Mouse (Mus musculus) heart, embryonic 11.5 days (tissue): Measurements from ENCODE around the gene Muc13. TPM values are rescaled to one million over a fixed set of nuclear protein-coding genes. Genes with fewer than 3 reads are reported as not detected.
A peak's percentile ranks its signal among the peaks of the same experiment; 100 is the strongest.

Experiments used
- ATAC-seq: fragments of 200-750 bp; cut with Nextera tagmentation; replicated peaks from 2 replicates; pipeline ENCODE4 v1.8.0; 2017; ENCODE audit warnings: moderate library complexity; ENCODE audit not compliant: insufficient number of reproducible peaks, low FRiP score, low TSS enrichment
- H3K27ac ChIP-seq: fragments of 300-500 bp; sonication (generic); 2 replicates; pipeline ENCODE4 v1.5.1; 2014; ENCODE audit warnings: mild to moderate bottlenecking, low read depth, low read length
- H3K27me3 ChIP-seq: fragments of 300-500 bp; sonication (generic); 2 replicates; pipeline ENCODE4 v1.6.1; 2014; ENCODE audit warnings: mild to moderate bottlenecking, low read length, mixed read lengths; ENCODE audit not compliant: control insufficient read depth, insufficient read depth
- H3K36me3 ChIP-seq: fragments of 300-500 bp; sonication (generic); 2 replicates; pipeline ENCODE4 v1.6.1; 2014; ENCODE audit warnings: mild to moderate bottlenecking, low read length, moderate library complexity, mixed read lengths; ENCODE audit not compliant: control insufficient read depth, insufficient read depth
- H3K4me1 ChIP-seq: fragments of 300-500 bp; sonication (generic); 2 replicates; pipeline ENCODE4 v1.6.1; 2014; ENCODE audit warnings: low read length; ENCODE audit not compliant: control insufficient read depth, insufficient read depth
- H3K4me2 ChIP-seq: fragments of 300-500 bp; sonication (generic); 2 replicates; pipeline ENCODE4 v1.6.1; 2014; ENCODE audit warnings: mild to moderate bottlenecking, moderate library complexity
- H3K4me3 ChIP-seq: fragments of 300-500 bp; sonication (generic); 2 replicates; pipeline ENCODE4 v1.5.1; 2014; ENCODE audit warnings: low read depth, low read length
- H3K9ac ChIP-seq: fragments of 300-500 bp; sonication (generic); 2 replicates; pipeline ENCODE4 v1.6.1; 2014; ENCODE audit warnings: mild to moderate bottlenecking, low read depth, low read length, moderate library complexity
- H3K9me3 ChIP-seq: fragments of 300-500 bp; sonication (generic); replicated peaks from 2 replicates; pipeline ENCODE4 v1.6.1; 2016; ENCODE audit warnings: low read length; ENCODE audit not compliant: control insufficient read depth
- WGBS: fragments of 180-500 bp; shearing (Covaris S2); extraction: QIAGEN DNeasy Blood & Tissue Kit; methylation state at CpG from one replicate; pipeline ENCODE4 v1.1.7; 2014; ENCODE audit not compliant: insufficient replicate concordance; 5-methylcytosine and 5-hydroxymethylcytosine counted together
- polyA plus RNA-seq: library from polyadenylated mRNA; unstranded; fragments of >200 nt; fragmentation: Nextera tagmentation; extraction: Ambion mirVana; gene quantifications from 2 replicates; pipeline ENCODE4 v1.2.1, GENCODE M21; 2014

Gene Muc13
- polyA plus RNA-seq, 1 experiment from 2014 or later = 0.39 TPM

DNA sequence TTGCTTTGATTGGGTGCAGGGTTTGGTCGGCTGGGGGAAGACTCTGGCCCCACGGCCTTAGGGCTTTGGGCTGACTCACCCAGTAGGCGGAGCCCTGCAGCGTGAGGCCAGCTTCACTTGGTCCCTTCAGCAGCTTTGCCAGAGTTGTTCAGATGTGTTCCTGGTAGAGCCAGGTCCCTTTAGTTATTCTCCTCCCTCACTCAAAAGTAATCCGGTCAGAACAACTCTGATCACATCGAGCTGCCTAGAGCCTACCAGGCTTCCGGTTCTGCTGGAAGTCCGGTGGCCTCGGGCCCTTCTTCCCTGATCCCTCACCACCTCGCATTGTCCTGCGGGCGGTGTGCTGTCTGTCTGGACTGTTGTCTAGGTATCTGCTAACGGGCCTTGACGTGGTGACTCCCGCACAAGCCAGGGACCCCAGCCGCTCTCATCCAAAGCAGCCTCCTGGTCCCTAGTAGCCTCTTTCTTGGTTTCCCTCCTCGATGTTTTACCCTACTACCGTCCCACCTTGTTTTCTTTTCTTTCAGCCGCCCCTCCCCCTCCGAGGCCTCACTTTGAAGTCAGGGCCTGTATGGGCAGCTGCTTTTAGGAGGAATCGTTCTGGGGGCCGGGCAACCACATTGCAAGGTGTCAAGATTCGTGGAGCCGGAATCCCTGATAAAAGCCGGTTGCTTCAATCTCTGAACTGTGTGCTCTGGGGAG is 40.1 kb downstream of the Muc13 start:
- peak overlapping the region; percentile 42 for H3K4me3 ChIP-seq
- peak; percentile 60; the same call in 1 of the 2 replicates for ATAC-seq
- H3K27me3 ChIP-seq = no peaks in the 10 kb centered on the region; the same call in 1 of the 2 replicates
- H3K4me2 ChIP-seq = peak overlapping the region; percentile 83
- H3K27ac ChIP-seq = peak overlapping the region; percentile 75; the same call in 1 of the 2 replicates
- no peaks in the 10 kb centered on the region for H3K36me3 ChIP-seq
- H3K9me3 ChIP-seq = no peaks in the 10 kb centered on the region
- H3K4me1 ChIP-seq = peaks cover 24% of the 10 kb centered on the region
- WGBS = under 1% methylated on average over 25 of the region's 25 CpGs
- peak overlapping the region; percentile 68 for H3K9ac ChIP-seq

DNA sequence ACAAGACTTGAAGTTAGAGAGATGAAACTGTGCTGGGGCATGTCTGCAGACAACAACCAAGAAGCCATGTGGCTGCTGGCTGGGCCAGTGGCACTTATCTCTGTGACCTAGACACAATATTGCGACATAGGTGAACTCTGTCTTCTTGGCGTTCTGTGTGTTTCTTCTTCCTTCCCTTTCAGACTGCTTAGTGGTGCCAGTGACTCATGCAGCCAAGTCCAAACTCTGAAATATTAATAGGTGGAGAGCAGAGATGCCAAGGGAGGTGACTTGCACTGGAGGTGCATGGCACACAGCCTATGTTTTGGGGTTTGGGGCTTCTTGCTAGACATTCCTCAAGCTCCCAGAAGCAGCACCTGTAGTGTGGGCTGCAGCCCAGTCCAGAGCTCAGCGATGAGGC is 42.8 kb downstream of the Muc13 start:
- no peak overlapping the region for H3K27ac ChIP-seq
- peaks cover 22% of the 10 kb centered on the region for H3K4me1 ChIP-seq
- H3K9ac ChIP-seq = no peak overlapping the region
- no peak overlapping the region for H3K4me3 ChIP-seq
- H3K36me3 ChIP-seq = no peaks in the 10 kb centered on the region
- H3K4me2 ChIP-seq = no peak overlapping the region
- no peaks in the 10 kb centered on the region for H3K27me3 ChIP-seq
- ATAC-seq = no peak
- 65% methylated on average over 3 of the region's 3 CpGs for WGBS
- no peaks in the 10 kb centered on the region for H3K9me3 ChIP-seq

DNA sequence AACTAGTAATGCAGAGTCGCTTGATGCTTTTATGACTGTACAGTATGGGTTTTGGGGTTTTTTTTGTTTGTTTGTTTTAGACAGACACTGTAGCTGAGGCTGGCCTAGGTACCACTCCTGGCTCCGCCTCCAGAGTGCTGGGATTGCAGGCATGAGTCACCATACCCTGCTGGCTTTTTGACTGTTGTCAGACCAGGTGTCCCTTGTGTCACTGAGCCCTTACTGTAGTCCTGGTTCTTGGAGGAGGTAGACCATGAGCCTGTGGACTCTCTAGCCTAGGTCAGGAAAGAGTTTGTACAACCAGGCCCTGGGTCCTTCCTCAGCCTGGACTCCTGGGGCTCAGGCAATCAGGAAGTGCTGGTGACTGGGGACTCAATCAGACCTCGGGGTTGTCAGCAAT is 43.4 kb downstream of the Muc13 start:
- no peak overlapping the region for H3K4me3 ChIP-seq
- H3K27ac ChIP-seq = no peak overlapping the region
- H3K27me3 ChIP-seq = no peaks in the 10 kb centered on the region
- WGBS = 59% methylated on average over 3 of the region's 3 CpGs
- H3K4me2 ChIP-seq = no peak overlapping the region
- H3K9me3 ChIP-seq = no peaks in the 10 kb centered on the region
- no peak for ATAC-seq
- H3K36me3 ChIP-seq = no peaks in the 10 kb centered on the region
- peaks cover 20% of the 10 kb centered on the region for H3K4me1 ChIP-seq
- no peak overlapping the region for H3K9ac ChIP-seq

DNA sequence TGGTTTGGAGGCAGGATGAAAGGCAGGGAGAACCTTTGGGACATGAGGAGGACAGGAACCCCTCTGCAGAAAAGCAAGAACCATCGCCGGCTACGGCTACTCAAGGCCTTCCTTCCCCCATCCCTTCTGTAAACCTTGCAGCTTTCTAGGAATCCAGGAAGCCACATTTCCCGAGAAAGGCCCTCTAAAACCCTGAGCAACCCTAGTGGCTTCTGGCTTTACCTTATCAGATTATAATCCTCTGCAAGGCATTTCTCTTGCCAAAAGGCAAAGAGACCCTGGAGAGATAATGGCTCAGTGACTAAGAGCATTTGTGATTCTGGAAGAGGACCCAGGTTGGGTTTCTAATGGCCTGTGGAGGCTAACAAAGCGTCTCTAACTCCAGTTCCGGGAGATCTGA is 46.8 kb downstream of the Muc13 start:
- H3K27ac ChIP-seq = no peak overlapping the region
- WGBS = 41% methylated on average over 6 of the region's 6 CpGs
- H3K9ac ChIP-seq = no peak overlapping the region
- ATAC-seq = no peak
- H3K9me3 ChIP-seq = no peaks in the 10 kb centered on the region
- no peaks in the 10 kb centered on the region for H3K27me3 ChIP-seq
- no peaks in the 10 kb centered on the region for H3K36me3 ChIP-seq
- H3K4me2 ChIP-seq = no peak overlapping the region
- H3K4me3 ChIP-seq = no peak overlapping the region
- H3K4me1 ChIP-seq = no peaks in the 10 kb centered on the region; the same call in 1 of the 2 replicates

DNA sequence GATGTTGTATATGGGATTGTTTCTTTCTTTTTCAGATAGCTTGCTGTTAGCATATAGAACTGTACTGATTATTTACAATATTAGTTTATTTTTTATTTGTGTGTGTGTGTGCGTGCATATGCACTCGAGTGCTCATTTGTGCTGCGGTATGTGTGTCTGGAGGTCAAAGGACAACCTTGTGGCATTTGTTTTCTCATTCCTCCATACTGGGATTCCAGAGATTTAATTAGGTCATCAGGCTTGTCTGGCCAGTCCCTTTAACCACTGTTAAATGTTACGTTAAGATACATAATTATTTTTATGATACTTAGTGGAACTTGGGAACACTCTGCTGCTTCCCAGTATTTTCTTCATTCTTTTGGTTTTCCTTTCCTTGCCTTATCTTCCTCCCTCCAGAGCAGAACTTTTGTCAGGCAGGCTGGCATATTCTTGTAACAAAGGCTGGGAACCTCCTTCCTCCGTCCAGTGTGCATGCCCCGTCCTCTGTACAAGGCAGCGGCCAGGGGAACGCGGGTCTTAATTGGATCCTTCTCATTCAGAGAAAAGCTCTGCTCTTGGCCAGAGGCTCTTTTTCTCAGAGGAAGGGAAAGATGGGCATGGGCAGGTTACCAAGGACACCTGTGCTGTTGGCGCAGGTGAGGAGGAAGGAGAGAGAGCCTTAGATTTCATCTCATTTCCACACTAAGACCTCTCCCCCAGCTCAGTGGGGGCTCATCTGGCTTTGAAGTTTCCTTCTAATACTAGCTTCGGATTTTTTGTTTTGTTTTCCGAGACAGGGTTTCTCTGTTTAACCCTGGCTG is 48.4 kb downstream of the Muc13 start:
- Histone ChIP-seq H3K36me3 (peaks cover 3% of the 10 kb centered on the region; the same call in 1 of the 2 replicates), H3K4me2 (no peak overlapping the region), H3K9me3 (no peaks in the 10 kb centered on the region), H3K27me3 (no peaks in the 10 kb centered on the region), H3K4me3 (no peak overlapping the region), H3K27ac (no peak overlapping the region), H3K4me1 (no peaks in the 10 kb centered on the region; the same call in 1 of the 2 replicates), H3K9ac (no peak overlapping the region)
- WGBS = 75% methylated on average over 12 of the region's 12 CpGs
- no peak for ATAC-seq

DNA sequence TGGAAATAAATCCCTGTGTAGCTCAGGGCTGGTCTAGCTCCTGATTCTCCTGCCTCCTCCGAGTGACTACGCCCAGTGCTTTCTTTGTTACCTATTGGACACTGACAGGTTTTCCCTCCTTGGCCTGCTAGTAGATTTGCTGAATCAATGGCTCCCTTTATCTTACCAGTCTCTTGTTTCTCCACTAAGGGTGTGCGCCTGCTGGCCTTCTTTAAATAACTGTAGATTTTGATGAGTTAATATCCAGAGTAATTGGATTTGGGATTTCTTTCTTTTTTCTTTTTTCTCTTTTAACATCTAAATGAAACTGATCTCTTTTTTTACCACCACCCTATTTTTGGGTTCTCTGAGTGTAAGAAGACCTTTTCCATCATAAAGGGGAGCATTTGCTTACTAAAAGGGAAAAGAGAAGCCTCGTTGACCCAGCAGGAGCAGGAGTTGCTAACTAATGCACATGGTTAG is 50.3 kb downstream of the Muc13 start:
- H3K4me1 ChIP-seq = no peaks in the 10 kb centered on the region
- peaks cover 3% of the 10 kb centered on the region; the same call in 1 of the 2 replicates for H3K36me3 ChIP-seq
- no peak overlapping the region for H3K27ac ChIP-seq
- H3K4me3 ChIP-seq = no peak overlapping the region
- H3K9ac ChIP-seq = no peak overlapping the region
- H3K9me3 ChIP-seq = no peaks in the 10 kb centered on the region
- H3K27me3 ChIP-seq = no peaks in the 10 kb centered on the region
- no peak for ATAC-seq
- H3K4me2 ChIP-seq = no peak overlapping the region
- WGBS = 59% methylated on average over 4 of the region's 4 CpGs

DNA sequence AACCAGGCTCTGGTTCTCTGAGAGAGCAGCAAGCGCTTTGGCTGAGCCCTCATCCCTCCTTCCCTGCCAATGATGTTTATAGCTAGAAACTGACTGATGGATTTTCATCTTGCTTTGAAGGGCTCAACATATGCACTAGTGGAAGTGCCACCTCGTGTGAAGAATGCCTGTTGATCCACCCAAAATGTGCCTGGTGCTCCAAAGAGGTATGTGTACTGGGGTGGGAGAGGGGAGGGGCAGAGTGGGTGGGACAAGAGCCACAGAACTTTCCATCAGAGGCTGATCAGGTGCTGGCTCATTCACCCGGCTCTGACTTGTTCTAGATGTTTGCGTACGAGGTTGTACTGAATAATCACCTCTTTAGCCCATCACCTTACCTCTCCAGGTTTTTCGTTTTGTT is 51.0 kb downstream of the Muc13 start:
- 81% methylated on average over 6 of the region's 6 CpGs for WGBS
- H3K9ac ChIP-seq = no peak overlapping the region

DNA sequence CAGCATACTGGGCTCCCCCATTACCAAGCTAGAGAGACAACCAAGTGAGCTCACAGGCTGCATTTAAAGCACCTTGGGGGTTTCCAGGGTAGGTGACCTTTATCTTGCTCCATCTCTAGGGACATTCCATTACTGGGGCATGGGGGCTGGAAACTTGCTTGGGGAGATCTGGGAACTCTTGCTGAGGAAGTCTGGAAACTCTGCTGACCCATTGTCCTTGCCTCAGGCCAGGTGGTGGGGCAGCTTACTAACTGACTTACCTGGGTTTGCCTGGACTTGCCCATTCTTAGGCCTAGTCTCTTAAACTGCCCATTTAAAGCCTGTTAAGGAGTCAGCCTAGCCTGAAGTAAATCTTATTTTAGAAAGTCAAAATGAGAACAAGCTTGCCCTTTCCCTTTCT is 59.4 kb downstream of the Muc13 start:
- H3K4me3 ChIP-seq = no peak overlapping the region
- no peaks in the 10 kb centered on the region for H3K36me3 ChIP-seq
- H3K27ac ChIP-seq = no peak overlapping the region
- no peak overlapping the region for H3K4me2 ChIP-seq
- ATAC-seq = no peak
- no peaks in the 10 kb centered on the region for H3K27me3 ChIP-seq
- no peaks in the 10 kb centered on the region for H3K4me1 ChIP-seq
- H3K9me3 ChIP-seq = no peaks in the 10 kb centered on the region
- no peak overlapping the region for H3K9ac ChIP-seq

More for the DNA sequence above, 51.0 kb downstream of the Muc13 start:
- Histone ChIP-seq H3K4me3 (no peak overlapping the region), H3K4me1 (no peaks in the 10 kb centered on the region), H3K4me2 (no peak overlapping the region), H3K9me3 (no peaks in the 10 kb centered on the region), H3K36me3 (peaks cover 3% of the 10 kb centered on the region; the same call in 1 of the 2 replicates), H3K27me3 (no peaks in the 10 kb centered on the region), H3K27ac (no peak overlapping the region)
- no peak for ATAC-seq
